In genomic region chr9:71798176-71798575, GRCm38 (mm10) we compare ENCODE assay signal across 14 mouse cellular contexts.
"Had no signal": no experiment of that assay in that cellular context is flagged by ENCODE, and none has a peak within 500 bp of the region (broad histone marks: within the 10 kb centered on the region; RNA-seq: fewer than 3 reads in every experiment).

No protein-coding gene starts in this region.

- H3K36me3 ChIP-seq: kidney, embryonic 15.5 days; limb, embryonic 13.5 days; midbrain, embryonic 10.5 days; neural tube, embryonic 15.5 days had no signal

- DNase-seq: kidney, postnatal 36 days; left cerebral cortex, postnatal 4 days; lung, adult 18-20 months; lung, postnatal 4 days; midbrain, embryonic 14.5 days; retina, postnatal 1 day; right cerebral cortex, postnatal 14 days; thymus, postnatal 4 days had no signal

- H3K4me1 ChIP-seq: limb, embryonic 13.5 days had no signal

- H3K9me3 ChIP-seq: kidney, embryonic 15.5 days; limb, embryonic 13.5 days; midbrain, embryonic 10.5 days; neural tube, embryonic 15.5 days had no signal

- H3K27ac ChIP-seq: kidney, embryonic 15.5 days; limb, embryonic 13.5 days; liver, embryonic 14.5 days; midbrain, embryonic 10.5 days; neural tube, embryonic 15.5 days had no signal

- H3K9ac ChIP-seq: kidney, embryonic 15.5 days; limb, embryonic 13.5 days; liver, embryonic 14.5 days; neural tube, embryonic 15.5 days had no signal

- H3K4me2 ChIP-seq: kidney, embryonic 15.5 days; limb, embryonic 13.5 days; neural tube, embryonic 15.5 days had no signal

- H3K4me3 ChIP-seq: kidney, embryonic 15.5 days; limb, embryonic 13.5 days; midbrain, embryonic 10.5 days; myocyte; neural tube, embryonic 15.5 days had no signal

- H3K27me3 ChIP-seq: kidney, embryonic 15.5 days; limb, embryonic 13.5 days; neural tube, embryonic 15.5 days had no signal
